Mouse (Mus musculus) bone marrow macrophage, adult 2 months (primary cell): Measurements from ENCODE around the gene Gm28042.

ENCODE experiments used
- CTCF ChIP-seq: IDR thresholded peaks from 2 replicates; pipeline ENCODE4 v1.5.1; 2012; ENCODE audit warnings: low read depth, mild to moderate bottlenecking, low read length, moderate library complexity
- POLR2A ChIP-seq: IDR thresholded peaks from 2 replicates; pipeline ENCODE4 v1.6.1; 2012; ENCODE audit warnings: mild to moderate bottlenecking, low read depth, low read length, borderline replicate concordance

DNA sequence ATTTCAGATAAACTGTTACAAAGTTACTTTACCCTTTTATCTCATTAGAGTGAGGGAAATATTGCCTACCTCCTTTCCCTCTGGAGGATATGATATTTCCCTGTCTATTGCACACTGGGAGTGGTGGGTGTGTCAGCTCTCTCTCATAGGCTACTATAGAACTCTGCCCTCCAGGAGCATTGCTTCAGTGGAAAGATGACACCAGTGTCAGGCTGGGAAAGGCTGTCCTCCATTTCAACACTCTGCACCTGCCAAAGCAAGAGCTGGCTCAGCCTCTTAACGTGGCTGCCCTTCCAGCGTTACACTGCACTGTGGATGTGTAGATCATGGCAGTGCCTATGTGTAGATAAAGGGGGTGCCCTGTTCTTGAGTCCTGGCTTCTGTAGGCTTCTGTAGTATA lies 34.9 kb upstream of the Gm28042 start:
- TF ChIP-seq POLR2A: no peak
- no peak for TF ChIP-seq CTCF
